Mouse (Mus musculus): ENCODE measurements at regions not wholly inside any gene's neighbourhood (a gene's known extent, or its start where the extent isn't known, plus 50 kb on each side); places are given as distances from the start of the nearest gene placed in this dataset.

DNA sequence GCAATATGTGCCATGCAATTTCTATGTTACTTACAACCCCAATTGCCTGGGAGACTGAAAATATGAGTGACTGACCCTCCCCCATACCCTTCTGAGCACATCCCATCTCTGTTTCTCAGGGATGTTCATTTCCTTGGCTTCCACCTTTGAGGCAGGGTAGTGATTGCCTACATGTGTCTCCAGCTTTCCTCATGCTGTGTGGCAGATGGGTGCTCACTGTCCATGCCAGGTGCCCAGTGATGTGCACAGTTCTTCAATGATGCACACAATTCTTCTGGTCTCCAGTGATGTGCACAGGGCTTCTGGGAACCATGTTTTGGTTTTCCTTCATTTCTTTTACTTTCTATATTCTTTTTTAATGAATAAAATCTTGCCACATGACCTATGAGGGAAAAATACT is 821.4 kb upstream of the 2610301B20Rik start:
- TF ChIP-seq MYOD1 (IDR thresholded peaks at IDR 0.05; ENCODE audit: control insufficient read depth, insufficient read length, low read depth): no peak
- no peak for TF ChIP-seq CTCF (IDR thresholded peaks at IDR 0.05; ENCODE audit: control insufficient read depth, insufficient read depth, insufficient read length)
- TF ChIP-seq MAX (IDR thresholded peaks at IDR 0.05): no peak
- no peak for TF ChIP-seq FOSL1 (IDR thresholded peaks at IDR 0.05; ENCODE audit: insufficient read depth, low read length, poor library complexity, severe bottlenecking)
- TF ChIP-seq USF1 (IDR thresholded peaks at IDR 0.05; ENCODE audit: low read depth): no peak
- TF ChIP-seq MYOG (IDR thresholded peaks at IDR 0.05; ENCODE audit: control insufficient read depth, extremely low read depth, insufficient read length): no peak

Measured in C2C12 (cell line).